Mouse (Mus musculus) forebrain, embryonic 13.5 days (tissue): ENCODE measurements at regions not wholly inside any gene's neighbourhood (a gene's known extent, or its start where the extent isn't known, plus 50 kb on each side); places are given as distances from the start of the nearest gene placed in this dataset.

ENCODE experiments used
- ATAC-seq: fragments of 200-750 bp; cut with Nextera tagmentation; 2 replicates; pipeline ENCODE4 v1.8.0; 2017
- H3K27ac ChIP-seq: fragments of 300-500 bp; sonication (generic); 2 replicates; pipeline ENCODE4 v1.5.1; 2015; ENCODE audit warnings: inconsistent platforms, mild to moderate bottlenecking, moderate library complexity
- H3K27me3 ChIP-seq: fragments of 300-500 bp; sonication (generic); 2 replicates; pipeline ENCODE4 v1.6.1; 2015; ENCODE audit warnings: mild to moderate bottlenecking, inconsistent platforms
- H3K36me3 ChIP-seq: fragments of 300-500 bp; sonication (generic); 2 replicates; pipeline ENCODE4 v1.6.1; 2015; ENCODE audit warnings: mild to moderate bottlenecking, inconsistent platforms; ENCODE audit not compliant: poor library complexity, severe bottlenecking
- H3K4me1 ChIP-seq: fragments of 300-500 bp; sonication (generic); 2 replicates; pipeline ENCODE4 v1.6.1; 2015; ENCODE audit warnings: inconsistent platforms
- H3K4me2 ChIP-seq: fragments of 300-500 bp; sonication (generic); 2 replicates; pipeline ENCODE4 v1.6.1; 2015; ENCODE audit warnings: inconsistent platforms, mild to moderate bottlenecking, moderate library complexity
- H3K4me3 ChIP-seq: fragments of 300-500 bp; sonication (generic); 2 replicates; pipeline ENCODE4 v1.5.1; 2015; ENCODE audit warnings: mild to moderate bottlenecking, inconsistent platforms
- H3K9ac ChIP-seq: fragments of 300-500 bp; sonication (generic); 2 replicates; pipeline ENCODE4 v1.6.1; 2015; ENCODE audit warnings: mild to moderate bottlenecking, inconsistent platforms
- H3K9me3 ChIP-seq: fragments of 300-500 bp; sonication (generic); replicated peaks from 2 replicates; pipeline ENCODE4 v1.6.1; 2016; ENCODE audit warnings: inconsistent platforms
- WGBS: fragments of 180-500 bp; shearing (Covaris S2); methylation state at CpG from one replicate; pipeline ENCODE4 v1.1.7; 2015; 5-methylcytosine and 5-hydroxymethylcytosine counted together

GRCm38 (mm10) chr3:148696555-148696954 lies 293.8 kb downstream of the Adgrl2 start:
- H3K27ac ChIP-seq, result no peak overlapping the region
- H3K4me1 ChIP-seq, result no peaks in the 10 kb centered on the region
- no peaks in the 10 kb centered on the region for H3K9me3 ChIP-seq
- no peak for ATAC-seq
- no peak overlapping the region for H3K9ac ChIP-seq
- no peaks in the 10 kb centered on the region for H3K36me3 ChIP-seq
- H3K27me3 ChIP-seq, result no peaks in the 10 kb centered on the region
- WGBS, result 78% methylated on average over 7 of the region's 7 CpGs
- no peak overlapping the region for H3K4me2 ChIP-seq
- no peak overlapping the region for H3K4me3 ChIP-seq

- Histone ChIP-seq H3K4me1 (no peaks in the 10 kb centered on the region), H3K27ac (no peak overlapping the region), H3K9ac (no peak overlapping the region), H3K4me3 (no peak overlapping the region), H3K36me3 (no peaks in the 10 kb centered on the region), H3K27me3 (no peaks in the 10 kb centered on the region), H3K4me2 (no peak overlapping the region), H3K9me3 (no peaks in the 10 kb centered on the region)
- 89% methylated on average over 6 of the region's 6 CpGs for WGBS
- no peak for ATAC-seq
Measured at GRCm38 (mm10) chr3:148695453-148695852, 294.9 kb downstream of the Adgrl2 start.

- Histone ChIP-seq H3K4me2 (no peak overlapping the region), H3K27me3 (no peaks in the 10 kb centered on the region), H3K36me3 (no peaks in the 10 kb centered on the region), H3K4me3 (no peak overlapping the region), H3K4me1 (peaks cover 9% of the 10 kb centered on the region; the same call in 1 of the 2 replicates), H3K9ac (no peak overlapping the region), H3K27ac (no peak overlapping the region), H3K9me3 (no peaks in the 10 kb centered on the region)
- ATAC-seq, result no peak; the same call in 1 of the 2 replicates
Measured at GRCm38 (mm10) chr3:148683181-148683580, 307.2 kb downstream of the Adgrl2 start.

GRCm38 (mm10) chr3:148682445-148682994 lies 307.8 kb downstream of the Adgrl2 start:
- ATAC-seq, result peak; percentile 70
- Histone ChIP-seq H3K9ac (no peak overlapping the region), H3K9me3 (no peaks in the 10 kb centered on the region), H3K36me3 (no peaks in the 10 kb centered on the region), H3K4me3 (no peak overlapping the region), H3K27me3 (no peaks in the 10 kb centered on the region), H3K27ac (no peak overlapping the region), H3K4me1 (peaks cover 9% of the 10 kb centered on the region; the same call in 1 of the 2 replicates), H3K4me2 (no peak overlapping the region)
- 39% methylated on average over 6 of the region's 6 CpGs for WGBS

- Histone ChIP-seq H3K27ac (no peak overlapping the region), H3K36me3 (no peaks in the 10 kb centered on the region), H3K4me2 (no peak overlapping the region), H3K27me3 (no peaks in the 10 kb centered on the region), H3K4me3 (no peak overlapping the region), H3K9me3 (no peaks in the 10 kb centered on the region), H3K9ac (no peak overlapping the region), H3K4me1 (peaks cover 9% of the 10 kb centered on the region; the same call in 1 of the 2 replicates)
- no peak for ATAC-seq
- 64% methylated on average over 2 of the region's 2 CpGs for WGBS
Measured at GRCm38 (mm10) chr3:148681186-148681585, 309.2 kb downstream of the Adgrl2 start.

GRCm38 (mm10) chr3:148680737-148681136 lies 309.6 kb downstream of the Adgrl2 start:
- H3K27me3 ChIP-seq, result no peaks in the 10 kb centered on the region
- 68% methylated on average over 8 of the region's 8 CpGs for WGBS
- H3K27ac ChIP-seq, result no peak overlapping the region
- H3K36me3 ChIP-seq, result no peaks in the 10 kb centered on the region
- peaks cover 9% of the 10 kb centered on the region; the same call in 1 of the 2 replicates for H3K4me1 ChIP-seq
- no peaks in the 10 kb centered on the region for H3K9me3 ChIP-seq
- no peak for ATAC-seq
- H3K9ac ChIP-seq, result no peak overlapping the region
- H3K4me2 ChIP-seq, result no peak overlapping the region
- H3K4me3 ChIP-seq, result no peak overlapping the region

- no peaks in the 10 kb centered on the region for H3K9me3 ChIP-seq
- H3K4me1 ChIP-seq, result peaks cover 9% of the 10 kb centered on the region; the same call in 1 of the 2 replicates
- no peak overlapping the region for H3K4me3 ChIP-seq
- H3K9ac ChIP-seq, result no peak overlapping the region
- H3K36me3 ChIP-seq, result no peaks in the 10 kb centered on the region
- H3K27me3 ChIP-seq, result no peaks in the 10 kb centered on the region
- no peak overlapping the region for H3K27ac ChIP-seq
- H3K4me2 ChIP-seq, result no peak overlapping the region
- ATAC-seq, result no peak
- 91% methylated on average over 4 of the region's 4 CpGs for WGBS
Measured at GRCm38 (mm10) chr3:148680086-148680485, 310.3 kb downstream of the Adgrl2 start.

GRCm38 (mm10) chr3:148679121-148679520 lies 311.2 kb downstream of the Adgrl2 start:
- Histone ChIP-seq H3K4me2 (no peak overlapping the region), H3K27ac (no peak overlapping the region), H3K9me3 (no peaks in the 10 kb centered on the region), H3K36me3 (no peaks in the 10 kb centered on the region), H3K9ac (no peak overlapping the region), H3K4me1 (peaks cover 9% of the 10 kb centered on the region; the same call in 1 of the 2 replicates), H3K27me3 (no peaks in the 10 kb centered on the region), H3K4me3 (no peak overlapping the region)
- ATAC-seq, result no peak
- 46% methylated on average over 2 of the region's 2 CpGs for WGBS

- 69% methylated on average over 2 of the region's 2 CpGs for WGBS
- H3K27me3 ChIP-seq, result no peaks in the 10 kb centered on the region
- no peak overlapping the region for H3K27ac ChIP-seq
- H3K4me1 ChIP-seq, result no peaks in the 10 kb centered on the region
- no peak for ATAC-seq
- H3K9ac ChIP-seq, result no peak overlapping the region
- H3K9me3 ChIP-seq, result no peaks in the 10 kb centered on the region
- no peaks in the 10 kb centered on the region for H3K36me3 ChIP-seq
- H3K4me3 ChIP-seq, result no peak overlapping the region
- no peak overlapping the region for H3K4me2 ChIP-seq
Measured at GRCm38 (mm10) chr3:148676025-148676424, 314.3 kb downstream of the Adgrl2 start.

GRCm38 (mm10) chr3:148662888-148663477 lies 327.4 kb downstream of the Adgrl2 start:
- Histone ChIP-seq H3K36me3 (no peaks in the 10 kb centered on the region), H3K27me3 (no peaks in the 10 kb centered on the region), H3K27ac (no peak overlapping the region), H3K4me2 (no peak overlapping the region), H3K4me1 (peaks cover 6% of the 10 kb centered on the region), H3K9ac (no peak overlapping the region), H3K4me3 (no peak overlapping the region), H3K9me3 (peaks cover 5% of the 10 kb centered on the region; the same call in 1 of the 2 replicates)
- WGBS, result 3% methylated on average over 6 of the region's 6 CpGs
- ATAC-seq, result no peak

GRCm38 (mm10) chr3:148659024-148659423 lies 331.3 kb downstream of the Adgrl2 start:
- WGBS, result 91% methylated on average over 5 of the region's 5 CpGs
- no peak overlapping the region for H3K9ac ChIP-seq
- no peaks in the 10 kb centered on the region for H3K9me3 ChIP-seq

GRCm38 (mm10) chr3:148658368-148658767 lies 332.0 kb downstream of the Adgrl2 start:
- H3K27me3 ChIP-seq, result no peaks in the 10 kb centered on the region
- no peak overlapping the region for H3K27ac ChIP-seq
- no peak overlapping the region for H3K4me2 ChIP-seq
- no peak overlapping the region for H3K4me3 ChIP-seq
- H3K4me1 ChIP-seq, result peaks cover 6% of the 10 kb centered on the region
- H3K9me3 ChIP-seq, result no peaks in the 10 kb centered on the region
- H3K36me3 ChIP-seq, result no peaks in the 10 kb centered on the region
- ATAC-seq, result no peak
- 87% methylated on average over 8 of the region's 8 CpGs for WGBS
- no peak overlapping the region for H3K9ac ChIP-seq

More at GRCm38 (mm10) chr3:148659024-148659423, 331.3 kb downstream of the Adgrl2 start:
- H3K4me1 ChIP-seq, result peaks cover 6% of the 10 kb centered on the region
- no peaks in the 10 kb centered on the region for H3K27me3 ChIP-seq
- H3K4me2 ChIP-seq, result no peak overlapping the region
- no peak overlapping the region for H3K4me3 ChIP-seq
- ATAC-seq, result no peak
- no peaks in the 10 kb centered on the region for H3K36me3 ChIP-seq
- H3K27ac ChIP-seq, result no peak overlapping the region

GRCm38 (mm10) chr3:148656187-148656586 lies 334.2 kb downstream of the Adgrl2 start:
- no peak overlapping the region for H3K4me2 ChIP-seq
- H3K36me3 ChIP-seq, result no peaks in the 10 kb centered on the region
- no peaks in the 10 kb centered on the region for H3K4me1 ChIP-seq
- no peaks in the 10 kb centered on the region for H3K27me3 ChIP-seq
- H3K9me3 ChIP-seq, result no peaks in the 10 kb centered on the region
- no peak overlapping the region for H3K27ac ChIP-seq
- WGBS, result 89% methylated on average over 7 of the region's 7 CpGs
- no peak for ATAC-seq
- no peak overlapping the region for H3K9ac ChIP-seq
- no peak overlapping the region for H3K4me3 ChIP-seq
